Mouse (Mus musculus) neutrophil, adult 5-6 weeks (primary cell): ENCODE data around the gene Otx2. TPM values are rescaled to one million over a fixed set of nuclear protein-coding genes. Genes with fewer than 3 reads are reported as not detected.

Experiments
- ATAC-seq: fragments of 151-379, 151-347 bp; 2 replicates; pipeline ENCODE4 v1.8.0; 2017; ENCODE audit warnings: mild to moderate bottlenecking, moderate TSS enrichment; ENCODE audit not compliant: insufficient number of reproducible peaks, poor library complexity, low FRiP score, severe bottlenecking; ENCODE audit errors: extremely low read depth
- total RNA-seq: library from RNA; stranded (forward); fragments of 200-1000 nt; gene quantifications from 2 replicates; pipeline ENCODE4 v1.2.3, GENCODE M21; 2017

The Otx2 gene
- total RNA-seq, 1 experiment from 2014 or later, result not detected

GRCm38 (mm10) chr14:48608641-48609310 lies 64.8 kb downstream of the Otx2 start:
- no peak for ATAC-seq

Other genes starting within 250 kb of the Otx2 start
- 18.4 and 18.6 TPM in 2 replicates for gene Tmem260, start 227.7 kb downstream of the Otx2 start, total RNA-seq